Comparison of ENCODE assay signal across 13 mouse cellular contexts in the genomic region with DNA sequence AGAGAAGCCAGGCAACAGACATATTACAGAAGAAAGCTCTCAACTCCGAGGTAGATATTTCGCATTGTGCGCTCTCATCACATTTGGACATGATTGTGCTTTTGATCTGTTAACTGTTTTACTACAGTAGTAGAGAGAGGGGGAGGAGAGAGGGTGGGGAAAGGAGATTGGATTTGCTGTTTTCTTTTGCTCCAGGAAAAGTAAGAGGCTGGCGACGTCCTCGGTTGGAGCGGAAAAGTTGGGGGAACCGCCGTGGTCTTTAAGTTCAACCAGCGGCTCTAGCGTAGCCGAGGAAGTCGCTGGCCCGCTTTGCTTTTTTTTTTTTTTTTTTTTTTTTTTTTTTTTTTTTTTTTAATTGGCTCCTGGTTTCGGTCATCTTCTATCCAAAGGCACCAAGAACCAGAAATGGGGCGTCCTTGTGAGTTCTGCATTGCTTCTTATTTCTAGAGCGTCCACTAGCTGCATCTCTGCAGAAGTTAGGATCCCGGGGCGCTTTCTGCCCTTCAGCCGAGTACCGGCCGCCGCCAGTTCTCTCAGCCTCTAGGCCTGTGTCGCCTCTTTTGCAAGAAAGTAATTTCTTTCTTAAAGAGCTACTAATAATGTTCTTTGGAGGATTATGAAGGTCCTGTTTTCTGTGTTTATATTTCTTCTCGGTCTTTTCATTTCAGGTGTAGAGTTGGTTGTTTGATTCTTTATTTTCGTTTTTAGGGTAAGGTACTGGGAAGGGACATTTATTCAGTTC. TPM values are rescaled to one million over a fixed set of nuclear protein-coding genes. Genes with fewer than 3 reads are reported as not detected.
DNase-seq lines count a peak whose midpoint lies in the region; ATAC-seq and TF ChIP-seq lines count a peak whose summit lies in the region.
"Had no signal": no experiment of that assay in that cellular context is flagged by ENCODE, and none has a peak within 500 bp of the region (broad histone marks: within the 10 kb centered on the region; RNA-seq: fewer than 3 reads in every experiment).

No protein-coding gene starts in this region.

- no peaks in the 10 kb centered on the region for H3K9me3 ChIP-seq in embryonic facial prominence, embryonic 14.5 days (ENCODE audit: control insufficient read depth, low read length)
- H3K9me3 ChIP-seq in hindbrain, postnatal 0 days (ENCODE audit: low read length) = no peaks in the 10 kb centered on the region
- H3K9me3 ChIP-seq: limb, embryonic 12.5 days had no signal

- peak overlapping the region; percentile 66 for H3K27ac ChIP-seq in left cerebral cortex, adult 2 months
- H3K27ac ChIP-seq in embryonic facial prominence, embryonic 14.5 days (replicated peaks; ENCODE audit: low read depth, low read length) = peak overlapping the region; percentile 48; the same call in 1 of the 2 replicates
- H3K27ac ChIP-seq in hindbrain, postnatal 0 days = peak overlapping the region; percentile 76
- H3K27ac ChIP-seq: limb, embryonic 12.5 days had no signal

- no peak for ATAC-seq in embryonic facial prominence, embryonic 14.5 days (ENCODE audit: low read depth)
- ATAC-seq in hindbrain, postnatal 0 days = no peak
- ATAC-seq: intestine, postnatal 0 days had no signal

- H3K36me3 ChIP-seq in embryonic facial prominence, embryonic 14.5 days (ENCODE audit: control insufficient read depth, insufficient read depth, low read length) = no peaks in the 10 kb centered on the region
- H3K36me3 ChIP-seq in hindbrain, postnatal 0 days (ENCODE audit: insufficient read depth, low read length) = no peaks in the 10 kb centered on the region
- H3K36me3 ChIP-seq: limb, embryonic 12.5 days had no signal

- DNase-seq in left cerebral cortex, adult 2 months (ENCODE audit: extremely low spot score in 1 of 2, low spot score in 2 of 2) = no peak
- no peak for DNase-seq in left cerebral cortex, adult 11 months (ENCODE audit: low spot score)
- DNase-seq in embryonic facial prominence, embryonic 14.5 days (ENCODE audit: low spot score) = peak; percentile 26
- DNase-seq in hindbrain, postnatal 0 days (ENCODE audit: low spot score) = peak; percentile 44
- DNase-seq in retina, postnatal 1 day = peak; percentile 73
- DNase-seq in right cerebral cortex, postnatal 36 days (ENCODE audit: low spot score in 2 of 2) = no peak
- DNase-seq in adrenal gland, postnatal 10 days = no peak
- no peak for DNase-seq in MN1 (ENCODE audit: low spot score)
- DNase-seq: thymus, postnatal 25 days had no signal

- peaks cover 95% of the 10 kb centered on the region for H3K27me3 ChIP-seq in embryonic facial prominence, embryonic 14.5 days (replicated peaks; ENCODE audit: control insufficient read depth, insufficient read depth, low read length)
- peaks cover 32% of the 10 kb centered on the region for H3K27me3 ChIP-seq in hindbrain, postnatal 0 days (ENCODE audit: insufficient read depth, low read length)
- H3K27me3 ChIP-seq: CH12.LX had no signal

- intact Hi-C loops in left cerebral cortex, adult 2 months (cut with DNase I) = no loop called here

- no peaks in the 10 kb centered on the region for H3K4me1 ChIP-seq in embryonic facial prominence, embryonic 14.5 days (ENCODE audit: control insufficient read depth, insufficient read depth, low read length)
- no peaks in the 10 kb centered on the region for H3K4me1 ChIP-seq in hindbrain, postnatal 0 days (ENCODE audit: insufficient read depth, low read length)

- 1% methylated on average over 26 of the region's 26 CpGs for WGBS in embryonic facial prominence, embryonic 14.5 days
- 3% methylated on average over 26 of the region's 26 CpGs for WGBS in hindbrain, postnatal 0 days

- peak overlapping the region; percentile 60 for H3K9ac ChIP-seq in embryonic facial prominence, embryonic 14.5 days (ENCODE audit: low read depth, low read length)
- H3K9ac ChIP-seq in hindbrain, postnatal 0 days (replicated peaks; ENCODE audit: low read length) = peak overlapping the region; percentile 57
- H3K9ac ChIP-seq: limb, embryonic 12.5 days had no signal

- H3K4me2 ChIP-seq in embryonic facial prominence, embryonic 14.5 days (ENCODE audit: low read depth, low read length) = peak overlapping the region; percentile 32
- peak overlapping the region; percentile 56 for H3K4me2 ChIP-seq in hindbrain, postnatal 0 days (ENCODE audit: low read depth, low read length)
- H3K4me2 ChIP-seq: limb, embryonic 12.5 days had no signal

- TF ChIP-seq CTCF in left cerebral cortex, adult 2 months (IDR thresholded peaks at IDR 0.05) = no peak
- TF ChIP-seq CTCF in hindbrain, postnatal 0 days (IDR thresholded peaks at IDR 0.05; ENCODE audit: low read depth) = no peak

- H3K4me3 ChIP-seq in left cerebral cortex, adult 2 months = peak overlapping the region; percentile 43
- H3K4me3 ChIP-seq in embryonic facial prominence, embryonic 14.5 days (ENCODE audit: low read depth, low read length) = peak overlapping the region; percentile 33
- H3K4me3 ChIP-seq in hindbrain, postnatal 0 days (ENCODE audit: low read length) = peak overlapping the region; percentile 55
- H3K4me3 ChIP-seq: limb, embryonic 12.5 days had no signal

RNA-seq across cellular contexts. Expression of a gene that starts 3.2 kb away (rescaled TPM):
- total RNA-seq in left cerebral cortex, adult 2 months (2021) = 10 to 100 TPM; 37.8 to 38.2 TPM
- polyA plus RNA-seq in embryonic facial prominence, embryonic 14.5 days (2014; fragmentation: Nextera tagmentation; extraction: Ambion mirVana) = 4.3 and 5.1 TPM in 2 replicates
- total RNA-seq in hindbrain, postnatal 0 days (2014; rRNA removed) = 68.1 and 80.2 TPM in 2 replicates
- polyA plus RNA-seq in hindbrain, postnatal 0 days (2015; fragmentation: Nextera tagmentation; extraction: Ambion mirVana) = 22.6 and 26.3 TPM in 2 replicates
- total RNA-seq in adrenal gland, postnatal 10 days (2021) = under 1 TPM; 0.45 TPM
- total RNA-seq: CH12.LX; granulocyte monocyte progenitor cell, adult 5-6 weeks had no signal

Comparison
In these comparisons a context has a peak if more than half of its experiments do, and no peak if none do; other contexts are left out.
1. DNase-seq: peak in embryonic facial prominence, embryonic 14.5 days (single experiment), hindbrain, postnatal 0 days (single experiment) and retina, postnatal 1 day (single experiment); none in left cerebral cortex, adult 2 months (0 of 2), left cerebral cortex, adult 11 months (single experiment), right cerebral cortex, postnatal 36 days (0 of 2), adrenal gland, postnatal 10 days (single experiment) and MN1 (single experiment).
2. RNA of a gene that starts 3.2 kb away (total RNA-seq): 68.1 to 80.2 TPM in hindbrain, postnatal 0 days and 37.8 to 38.2 TPM in left cerebral cortex, adult 2 months; 0.45 TPM in adrenal gland, postnatal 10 days; every median in the first group is over 10 times any median in the second.
3. Peak in every context shown above with its lines, with median percentiles within 50 percentile points of each other: H3K27ac ChIP-seq and H3K4me3 ChIP-seq.